ENCODE assay signal across 8 mouse cellular contexts in genomic region chr3:145758561-145759378, GRCm38 (mm10). TPM values are rescaled to one million over a fixed set of nuclear protein-coding genes. Genes with fewer than 3 reads are reported as not detected.
DNase-seq lines count a peak whose midpoint lies in the region; ATAC-seq and TF ChIP-seq lines count a peak whose summit lies in the region.

Gene Ddah1 (plus strand): TSS chr3:145758675.

- H3K36me3 ChIP-seq in E14TG2a.4 (ENCODE audit: insufficient read depth, low read length) = no peaks in the 10 kb centered on the region
- H3K36me3 ChIP-seq in forebrain, embryonic 14.5 days (ENCODE audit: control insufficient read depth, insufficient read depth, low read length) = no peaks in the 10 kb centered on the region
- H3K36me3 ChIP-seq in heart, embryonic 16.5 days (ENCODE audit: control insufficient read depth, insufficient read depth) = no peaks in the 10 kb centered on the region
- no peaks in the 10 kb centered on the region for H3K36me3 ChIP-seq in liver, embryonic 14.5 days (replicated peaks; ENCODE audit: control insufficient read depth, insufficient read depth, low read depth)
- H3K36me3 ChIP-seq in neural tube, embryonic 15.5 days = no peaks in the 10 kb centered on the region

- peak within 1 kb of the TSS; percentile 94 for H3K27ac ChIP-seq in forebrain, embryonic 14.5 days (ENCODE audit: low read depth, low read length)
- 0 out of 2 replicates have a peak within 1 kb of the TSS, but pooled peaks have one; percentile 20 for H3K27ac ChIP-seq in heart, embryonic 16.5 days (ENCODE audit: low read length)
- H3K27ac ChIP-seq in liver, embryonic 14.5 days = no peak within 1 kb of the TSS
- H3K27ac ChIP-seq in neural tube, embryonic 15.5 days (replicated peaks) = peak within 1 kb of the TSS; percentile 88

- no peak for TF ChIP-seq EP300 in liver, embryonic 14.5 days (IDR thresholded peaks at IDR 0.05; ENCODE audit: low read depth)

- peak within 1 kb of the TSS; percentile 91 for H3K9ac ChIP-seq in forebrain, embryonic 14.5 days (ENCODE audit: low read length)
- peak within 1 kb of the TSS; percentile 89 for H3K9ac ChIP-seq in heart, embryonic 16.5 days (ENCODE audit: low read length)
- peak within 1 kb of the TSS; percentile 63 for H3K9ac ChIP-seq in liver, embryonic 14.5 days (replicated peaks)
- peak within 1 kb of the TSS; percentile 75 for H3K9ac ChIP-seq in neural tube, embryonic 15.5 days (replicated peaks)

- peak; percentile 16 for DNase-seq in c-Kit-positive CD71-positive TER-119-positive erythroid progenitor cells, embryonic 14.5 days (ENCODE audit: low spot score)
- DNase-seq in forebrain, embryonic 14.5 days (ENCODE audit: low spot score) = peak; percentile 87
- DNase-seq in kidney, postnatal 36 days = peak; percentile 76 to 86
- no peak for DNase-seq in liver, embryonic 14.5 days (ENCODE audit: low read depth in 3 of 3, low spot score in 3 of 3)
- DNase-seq in yolk sac, embryonic 10.5 days (ENCODE audit: low spot score) = peak; percentile 74

- ATAC-seq in forebrain, embryonic 14.5 days = peak; percentile 93
- ATAC-seq in heart, embryonic 16.5 days (replicated peaks; ENCODE audit: extremely low read depth, insufficient read depth, low FRiP score) = peak; percentile 89
- ATAC-seq in liver, embryonic 14.5 days (ENCODE audit: insufficient read depth) = peak; percentile 73
- peak; percentile 93 for ATAC-seq in neural tube, embryonic 15.5 days (ENCODE audit: low FRiP score)

- no peak for TF ChIP-seq CTCF in E14TG2a.4 (conservative IDR thresholded peaks at IDR 0.05; ENCODE audit: low read length)
- TF ChIP-seq CTCF in liver, embryonic 14.5 days (IDR thresholded peaks at IDR 0.05; ENCODE audit: low read depth) = no peak

- peaks cover 10% of the 10 kb centered on the region; the same call in 1 of the 2 replicates for H3K9me3 ChIP-seq in E14TG2a.4 (ENCODE audit: low read length)
- no peaks in the 10 kb centered on the region for H3K9me3 ChIP-seq in forebrain, embryonic 14.5 days (replicated peaks; ENCODE audit: control insufficient read depth, low read length)
- no peaks in the 10 kb centered on the region for H3K9me3 ChIP-seq in heart, embryonic 16.5 days (replicated peaks; ENCODE audit: control insufficient read depth, low read length)
- H3K9me3 ChIP-seq in liver, embryonic 14.5 days (ENCODE audit: control insufficient read depth, low read length) = no peaks in the 10 kb centered on the region
- no peaks in the 10 kb centered on the region for H3K9me3 ChIP-seq in neural tube, embryonic 15.5 days (replicated peaks)

- H3K27me3 ChIP-seq in E14TG2a.4 (ENCODE audit: insufficient read depth, low read length) = peaks cover 51% of the 10 kb centered on the region
- no peaks in the 10 kb centered on the region for H3K27me3 ChIP-seq in forebrain, embryonic 14.5 days (replicated peaks; ENCODE audit: control insufficient read depth, insufficient read depth, low read length)
- peaks cover 17% of the 10 kb centered on the region for H3K27me3 ChIP-seq in heart, embryonic 16.5 days (ENCODE audit: control insufficient read depth, insufficient read depth, low read length)
- peaks cover 11% of the 10 kb centered on the region for H3K27me3 ChIP-seq in liver, embryonic 14.5 days (ENCODE audit: control insufficient read depth, insufficient read depth, low read length)
- H3K27me3 ChIP-seq in neural tube, embryonic 15.5 days (replicated peaks) = no peaks in the 10 kb centered on the region

- peaks cover 41% of the 10 kb centered on the region for H3K4me1 ChIP-seq in E14TG2a.4 (replicated peaks; ENCODE audit: low read depth, low read length)
- H3K4me1 ChIP-seq in forebrain, embryonic 14.5 days (ENCODE audit: control insufficient read depth, insufficient read depth, low read length) = peaks cover 8% of the 10 kb centered on the region; the same call in 1 of the 2 replicates
- H3K4me1 ChIP-seq in heart, embryonic 16.5 days (ENCODE audit: control insufficient read depth, insufficient read depth, low read length) = peaks cover 7% of the 10 kb centered on the region; the same call in 1 of the 2 replicates
- peaks cover 0 to 26% of the 10 kb centered on the region in 2 experiments; a peak in 2 of 4 replicates for H3K4me1 ChIP-seq in liver, embryonic 14.5 days (replicated peaks; ENCODE audit: control insufficient read depth in 2 of 2, insufficient read depth in 2 of 2, low read length in 1 of 2)
- H3K4me1 ChIP-seq in neural tube, embryonic 15.5 days = peaks cover 31% of the 10 kb centered on the region

- H3K4me2 ChIP-seq in forebrain, embryonic 14.5 days (ENCODE audit: low read length) = peak within 1 kb of the TSS; percentile 98
- H3K4me2 ChIP-seq in heart, embryonic 16.5 days (ENCODE audit: low read depth, low read length) = peak within 1 kb of the TSS; percentile 100
- peak within 1 kb of the TSS; percentile 80 for H3K4me2 ChIP-seq in liver, embryonic 14.5 days (ENCODE audit: low read depth)
- peak within 1 kb of the TSS; percentile 97 for H3K4me2 ChIP-seq in neural tube, embryonic 15.5 days

- peak within 1 kb of the TSS; percentile 79 for H3K4me3 ChIP-seq in E14TG2a.4 (replicated peaks; ENCODE audit: low read length)
- H3K4me3 ChIP-seq in forebrain, embryonic 14.5 days (ENCODE audit: low read depth, low read length) = peak within 1 kb of the TSS; percentile 77
- peak within 1 kb of the TSS; percentile 73 for H3K4me3 ChIP-seq in heart, embryonic 16.5 days (ENCODE audit: low read length)
- H3K4me3 ChIP-seq in liver, embryonic 14.5 days (ENCODE audit: insufficient read depth in 1 of 2, low read depth in 2 of 2, low read length in 2 of 2) = peak within 1 kb of the TSS; percentile 50 to 63
- H3K4me3 ChIP-seq in neural tube, embryonic 15.5 days (replicated peaks) = peak within 1 kb of the TSS; percentile 68

- WGBS in forebrain, embryonic 14.5 days = under 1% methylated on average over 91 of the region's 97 CpGs
- under 1% methylated on average over 82 of the region's 97 CpGs for WGBS in heart, embryonic 16.5 days
- WGBS in liver, embryonic 14.5 days (ENCODE audit: insufficient replicate concordance) = under 1% methylated on average over 70 of the region's 97 CpGs
- WGBS in neural tube, embryonic 15.5 days = under 1% methylated on average over 96 of the region's 97 CpGs

RNA-seq across cellular contexts. Expression of gene Ddah1, which starts in this region (rescaled TPM):
- 129 and 147 TPM in 2 replicates for polyA plus RNA-seq in forebrain, embryonic 14.5 days (2014; fragmentation: Nextera tagmentation; extraction: Ambion mirVana)
- polyA plus RNA-seq in heart, embryonic 16.5 days (2015; fragmentation: Nextera tagmentation; extraction: Ambion mirVana) = 17.4 and 22.2 TPM in 2 replicates
- 15.6 and 15.8 TPM in 2 replicates for polyA plus RNA-seq in liver, embryonic 14.5 days (2012; rRNA removed)
- polyA plus RNA-seq in liver, embryonic 14.5 days (2014; fragmentation: Nextera tagmentation; extraction: Ambion mirVana) = 31.7 and 32.1 TPM in 2 replicates
- polyA plus RNA-seq in neural tube, embryonic 15.5 days (2015; fragmentation: Nextera tagmentation; extraction: Ambion mirVana) = 108 and 123 TPM in 2 replicates

Comparison
In these comparisons a context has a peak if more than half of its experiments do, and no peak if none do; other contexts are left out.
1. DNase-seq: peak in c-Kit-positive CD71-positive TER-119-positive erythroid progenitor cells, embryonic 14.5 days (single experiment), forebrain, embryonic 14.5 days (single experiment), kidney, postnatal 36 days (2 of 2) and yolk sac, embryonic 10.5 days (single experiment); none in liver, embryonic 14.5 days (0 of 3).
2. Peak in every context shown above with its lines, with median percentiles within 50 percentile points of each other: H3K4me3 ChIP-seq, ATAC-seq, H3K4me2 ChIP-seq and H3K9ac ChIP-seq.